9 mouse cellular contexts compared by ENCODE assay signal in genomic region chr2:3749504-3750024, GRCm38 (mm10).
DNase-seq lines count a peak whose midpoint lies in the region; ATAC-seq and TF ChIP-seq lines count a peak whose summit lies in the region.
"Had no signal": no experiment of that assay in that cellular context is flagged by ENCODE, and none has a peak within 500 bp of the region (broad histone marks: within the 10 kb centered on the region; RNA-seq: fewer than 3 reads in every experiment).

No protein-coding gene starts in this region.

- ATAC-seq in embryonic facial prominence, embryonic 15.5 days (ENCODE audit: insufficient number of reproducible peaks, low FRiP score, low TSS enrichment, low read depth), result no peak
- ATAC-seq in neutrophil, adult 5-6 weeks (ENCODE audit: extremely low read depth, insufficient number of reproducible peaks, low FRiP score, poor library complexity, severe bottlenecking), result peak; percentile 27; the same call in 1 of the 2 replicates

- no peaks in the 10 kb centered on the region for H3K27me3 ChIP-seq in embryonic facial prominence, embryonic 15.5 days
- H3K27me3 ChIP-seq: neural tube, embryonic 12.5 days had no signal

- no peaks in the 10 kb centered on the region for H3K9me3 ChIP-seq in embryonic facial prominence, embryonic 15.5 days (replicated peaks)
- H3K9me3 ChIP-seq: neural tube, embryonic 12.5 days had no signal

- H3K36me3 ChIP-seq in embryonic facial prominence, embryonic 15.5 days, result no peaks in the 10 kb centered on the region
- H3K36me3 ChIP-seq: neural tube, embryonic 12.5 days had no signal

- TF ChIP-seq POLR2A in lung, adult 2 months (IDR thresholded peaks at IDR 0.05; ENCODE audit: borderline replicate concordance, extremely low read depth, low read depth, low read length), result no peak

- H3K4me1 ChIP-seq in lung, adult 2 months (ENCODE audit: control insufficient read depth, insufficient read depth, low read length), result peaks cover 15% of the 10 kb centered on the region
- H3K4me1 ChIP-seq in embryonic facial prominence, embryonic 15.5 days, result peaks cover 30% of the 10 kb centered on the region

- WGBS in lung, adult 2 months, result 60% methylated on average over 6 of the region's 6 CpGs
- WGBS in embryonic facial prominence, embryonic 15.5 days, result 45% methylated on average over 6 of the region's 6 CpGs

- no peak overlapping the region for H3K9ac ChIP-seq in embryonic facial prominence, embryonic 15.5 days
- H3K9ac ChIP-seq: neural tube, embryonic 12.5 days had no signal

- 0 out of 2 replicates have a peak overlapping the region, but pooled peaks have one; percentile 3 for H3K4me3 ChIP-seq in gastrocnemius, adult 2 months
- H3K4me3 ChIP-seq in lung, adult 2 months (replicated peaks; ENCODE audit: extremely low read depth, low read depth, low read length), result peak overlapping the region; percentile 13
- H3K4me3 ChIP-seq in embryonic facial prominence, embryonic 15.5 days (replicated peaks), result 0 out of 2 replicates have a peak overlapping the region, but pooled peaks have one; percentile 4
- H3K4me3 ChIP-seq: neural tube, embryonic 12.5 days had no signal

- intact Hi-C loops in gastrocnemius, adult 2 months (cut with DNase I), result no loop called here

- H3K27ac ChIP-seq in gastrocnemius, adult 2 months, result peak overlapping the region; percentile 54
- H3K27ac ChIP-seq in embryonic facial prominence, embryonic 15.5 days (replicated peaks), result no peak overlapping the region; the same call in 1 of the 2 replicates
- H3K27ac ChIP-seq: neural tube, embryonic 12.5 days had no signal

- H3K4me2 ChIP-seq in embryonic facial prominence, embryonic 15.5 days (replicated peaks), result no peak overlapping the region
- H3K4me2 ChIP-seq: neural tube, embryonic 12.5 days had no signal

- DNase-seq in gastrocnemius, adult 2 months, result no peak
- no peak for DNase-seq in gastrocnemius, adult 8-10 months (ENCODE audit: low spot score in 2 of 2)
- DNase-seq in lung, adult 2 months, result no peak
- DNase-seq in lung, postnatal 10 days, result no peak
- DNase-seq in left cerebral cortex, adult 9 months (ENCODE audit: low spot score in 2 of 2), result no peak
- DNase-seq in yolk sac, embryonic 10.5 days (ENCODE audit: low spot score), result no peak

- TF ChIP-seq CTCF in gastrocnemius, adult 2 months (IDR thresholded peaks at IDR 0.05), result no peak
- no peak for TF ChIP-seq CTCF in lung, adult 2 months (IDR thresholded peaks at IDR 0.05; ENCODE audit: insufficient read depth, low read length)
